Mouse (Mus musculus) urinary bladder, postnatal 14 days (tissue): Measurements from ENCODE around the gene Trpm1.

Experiments
- DNase-seq: peaks from one replicate; pipeline ENCODE4 v3.0.0; 2021; ENCODE audit warnings: low spot score

Trpm1 gene

DNA sequence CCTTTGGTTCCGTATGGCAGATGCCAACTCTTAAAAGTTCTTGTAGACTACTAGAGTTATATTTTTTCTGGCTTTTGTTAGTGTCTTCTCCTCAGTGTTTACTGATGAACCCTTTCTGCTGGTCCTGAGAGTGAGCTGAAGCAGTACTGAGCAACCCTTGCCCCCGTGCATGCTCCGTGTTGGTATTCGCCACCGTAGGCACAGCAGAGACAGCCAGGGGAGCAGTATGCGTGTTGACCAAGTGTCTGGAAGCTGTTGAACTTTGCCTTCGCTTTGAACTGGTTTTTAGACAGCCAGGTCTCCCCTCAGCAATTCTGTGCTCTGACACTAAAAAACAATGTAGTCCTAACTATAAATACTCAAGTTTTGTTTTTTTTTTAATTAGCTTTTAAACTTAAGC, 135.8 kb downstream of the Trpm1 start:
- DNase-seq: no peak

DNA sequence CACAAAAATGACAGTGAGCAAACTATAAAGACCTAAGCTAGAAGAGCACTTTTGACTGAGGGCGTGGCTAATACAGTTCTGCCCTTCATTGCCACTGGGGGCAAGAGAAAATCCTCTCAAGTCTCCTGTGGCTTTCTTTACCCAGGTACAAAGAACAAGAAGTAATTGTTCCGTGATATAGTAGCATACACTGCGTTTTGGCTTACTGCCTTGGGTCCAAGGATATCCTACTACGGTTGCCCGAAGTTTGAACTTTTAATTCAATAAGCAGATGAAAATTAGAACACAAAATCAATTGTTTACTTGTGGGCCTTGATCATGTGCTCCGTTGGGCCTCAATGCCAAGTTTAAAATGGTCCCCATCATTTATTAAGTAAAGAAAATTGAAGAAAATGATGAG, 136.8 kb downstream of the Trpm1 start:
- DNase-seq: no peak

DNA sequence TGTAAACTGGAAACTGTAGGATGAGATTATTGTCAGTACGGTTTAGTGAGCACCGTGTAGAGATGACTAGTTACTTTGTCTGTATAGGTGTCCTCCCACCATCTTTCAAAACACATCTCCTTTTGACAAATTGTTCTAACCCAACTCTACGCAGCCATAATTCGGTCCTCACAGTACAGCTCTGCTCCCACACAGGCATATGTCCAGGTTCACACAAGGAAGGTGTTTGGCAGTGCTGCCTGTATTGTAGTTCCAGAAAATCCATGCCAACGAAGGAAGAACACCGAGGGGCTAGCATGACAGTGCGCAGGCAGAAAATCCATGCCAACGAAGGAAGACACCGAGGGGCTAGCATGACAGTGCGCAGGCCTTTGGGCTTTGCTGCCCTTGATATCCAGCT, 138.1 kb downstream of the Trpm1 start:
- no peak for DNase-seq

DNA sequence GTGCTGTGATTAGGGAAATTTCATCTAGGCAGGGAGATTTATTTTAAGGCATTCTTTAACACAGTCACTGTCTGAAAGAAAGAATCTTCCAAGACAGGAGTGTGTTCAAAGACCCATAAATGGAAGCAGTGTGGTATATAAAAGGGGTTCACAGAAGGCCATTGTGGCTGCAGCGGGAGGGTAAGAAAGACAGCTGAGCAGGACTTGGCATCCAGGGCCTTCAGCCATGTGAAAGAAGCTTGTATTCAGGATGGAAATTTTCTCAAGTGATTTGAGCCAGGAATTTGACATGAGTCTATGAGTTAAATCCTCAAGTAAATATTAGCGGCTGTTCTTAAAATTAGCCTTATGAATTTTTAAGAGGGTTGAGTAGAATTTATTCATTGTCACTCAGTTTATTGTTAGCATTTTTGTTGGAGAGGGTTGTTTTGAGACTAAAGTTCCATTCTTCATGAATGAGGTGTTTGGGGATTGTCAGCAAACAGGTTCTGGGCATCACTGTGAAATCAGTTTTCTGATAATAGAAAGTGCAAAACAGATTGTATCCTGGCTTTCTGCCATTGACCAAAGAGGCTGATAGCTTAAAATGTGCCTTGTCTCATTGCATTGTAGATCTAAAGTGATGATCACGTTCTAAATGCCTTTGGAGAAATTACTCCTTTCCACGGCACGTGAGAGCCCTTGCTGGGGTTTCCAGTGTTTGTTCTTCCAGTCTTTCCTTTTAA, 142.8 kb downstream of the Trpm1 start:
- no peak for DNase-seq

DNA sequence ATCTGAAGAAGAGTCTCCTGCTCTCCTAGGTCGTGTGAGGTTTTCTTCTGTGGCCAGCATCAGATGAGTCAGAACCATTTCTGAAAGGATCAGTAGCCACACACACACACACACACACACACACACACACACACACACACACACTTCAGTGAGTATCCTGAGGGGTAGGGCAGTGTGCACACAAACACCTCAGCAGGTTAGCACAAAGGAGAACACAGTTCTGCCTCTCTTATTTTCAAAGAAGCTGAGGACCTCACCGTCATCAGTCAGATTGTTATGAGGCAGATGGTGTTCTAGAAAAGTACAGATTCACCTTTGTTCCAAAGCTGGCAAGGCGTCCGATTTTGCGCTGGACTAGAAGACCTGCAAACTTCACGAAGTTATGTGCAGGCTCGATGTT, 156.6 kb downstream of the Trpm1 start:
- DNase-seq: no peak

DNA sequence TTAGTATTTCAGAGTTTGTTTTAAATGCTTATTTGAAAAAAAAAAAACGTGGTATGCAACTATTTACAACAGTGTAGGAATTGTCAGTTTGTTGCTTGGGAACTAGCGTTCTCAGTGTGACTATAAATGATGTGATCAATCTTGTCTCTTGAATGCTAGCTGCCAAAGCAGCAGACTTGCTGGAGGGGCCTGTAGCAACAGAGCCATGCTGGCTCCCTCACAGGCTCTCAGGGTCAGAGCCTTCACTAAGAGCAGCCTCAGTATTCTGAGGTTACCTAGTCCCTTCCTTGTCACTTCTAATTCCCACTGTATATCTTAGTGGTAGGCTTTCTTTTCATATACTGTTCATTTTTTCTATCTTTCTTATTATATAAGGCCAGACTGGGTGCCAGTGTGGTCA, 157.1 kb downstream of the Trpm1 start:
- no peak for DNase-seq

DNA sequence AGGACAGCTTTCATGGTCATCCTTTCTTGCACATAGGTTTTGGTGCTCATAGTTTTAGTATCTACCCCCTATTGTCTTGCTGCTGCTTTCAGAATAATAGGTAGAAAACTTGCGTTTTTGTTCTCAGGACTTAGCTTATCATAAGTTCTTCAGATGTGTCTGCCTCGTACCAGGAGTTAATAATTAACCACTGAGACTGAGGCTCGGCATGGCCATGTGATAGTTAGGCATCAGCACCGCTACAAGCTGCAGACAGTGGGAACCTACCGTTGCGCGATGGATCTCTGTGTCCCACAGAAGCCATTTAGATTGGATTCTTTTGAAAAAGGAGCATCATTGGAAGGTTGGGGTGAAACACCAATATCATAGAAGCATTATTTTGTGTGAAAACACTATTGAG, 159.2 kb downstream of the Trpm1 start:
- no peak for DNase-seq
